Mouse (Mus musculus) heart, postnatal 4 days (tissue): ENCODE measurements around the gene Thbs4. TPM values are rescaled to one million over a fixed set of nuclear protein-coding genes. Genes with fewer than 3 reads are reported as not detected.
A peak's percentile ranks its signal among the peaks of the same experiment; 100 is the strongest.

Experiments used
- DNase-seq: peaks from one replicate; pipeline ENCODE4 v3.0.0; 2021
- total RNA-seq, 2 experiments: library from RNA; stranded (reverse); gene quantifications; 2 replicates each; pipeline ENCODE4 v1.2.3; 2021

Thbs4 gene
- total RNA-seq, 2 experiments from 2014 or later = 23.8 to 27.2 TPM

GRCm38 (mm10) chr13:92711821-92712220, 82.8 kb downstream of the Thbs4 start:
- no peak for DNase-seq

- DNase-seq = no peak
Measured at GRCm38 (mm10) chr13:92710361-92710760, 84.3 kb downstream of the Thbs4 start.

GRCm38 (mm10) chr13:92709535-92709934, 85.1 kb downstream of the Thbs4 start:
- no peak for DNase-seq

- DNase-seq = no peak
Measured at GRCm38 (mm10) chr13:92708466-92708865, 86.2 kb downstream of the Thbs4 start.

GRCm38 (mm10) chr13:92707941-92708340, 86.7 kb downstream of the Thbs4 start:
- no peak for DNase-seq

GRCm38 (mm10) chr13:92706342-92707061, 88.1 kb downstream of the Thbs4 start:
- DNase-seq = no peak

GRCm38 (mm10) chr13:92705016-92705535, 89.5 kb downstream of the Thbs4 start:
- no peak for DNase-seq

GRCm38 (mm10) chr13:92704189-92704588, 90.4 kb downstream of the Thbs4 start:
- no peak for DNase-seq

GRCm38 (mm10) chr13:92703241-92704027, 91.2 kb downstream of the Thbs4 start:
- DNase-seq = peak; percentile 38

GRCm38 (mm10) chr13:92702035-92702434, 92.6 kb downstream of the Thbs4 start:
- no peak for DNase-seq

Other genes with a start within 250 kb of the Thbs4 start
- gene Spz1, start 218.6 kb downstream of the Thbs4 start, total RNA-seq = not detected
- gene Serinc5, start 183.7 kb downstream of the Thbs4 start, total RNA-seq = 10 to 100 TPM; 27.5 to 29.4 TPM
- gene Mtx3, start 49.9 kb upstream of the Thbs4 start, total RNA-seq = 10 to 100 TPM; 15.1 to 15.9 TPM